Mouse (Mus musculus): ENCODE measurements around the gene Zfp764. TPM values are rescaled to one million over a fixed set of nuclear protein-coding genes. Genes with fewer than 3 reads are reported as not detected.
"Not testable (repeated sequence)": the region's sequence is repeated elsewhere in the genome, so short reads cannot be mapped to it uniquely, and the experiment has no call there.

Zfp764 gene
- 6.1 and 8.5 TPM in 2 replicates for polyA plus RNA-seq (2012; ENCODE audit: insufficient read depth, insufficient read length, missing spikeins)

DNA sequence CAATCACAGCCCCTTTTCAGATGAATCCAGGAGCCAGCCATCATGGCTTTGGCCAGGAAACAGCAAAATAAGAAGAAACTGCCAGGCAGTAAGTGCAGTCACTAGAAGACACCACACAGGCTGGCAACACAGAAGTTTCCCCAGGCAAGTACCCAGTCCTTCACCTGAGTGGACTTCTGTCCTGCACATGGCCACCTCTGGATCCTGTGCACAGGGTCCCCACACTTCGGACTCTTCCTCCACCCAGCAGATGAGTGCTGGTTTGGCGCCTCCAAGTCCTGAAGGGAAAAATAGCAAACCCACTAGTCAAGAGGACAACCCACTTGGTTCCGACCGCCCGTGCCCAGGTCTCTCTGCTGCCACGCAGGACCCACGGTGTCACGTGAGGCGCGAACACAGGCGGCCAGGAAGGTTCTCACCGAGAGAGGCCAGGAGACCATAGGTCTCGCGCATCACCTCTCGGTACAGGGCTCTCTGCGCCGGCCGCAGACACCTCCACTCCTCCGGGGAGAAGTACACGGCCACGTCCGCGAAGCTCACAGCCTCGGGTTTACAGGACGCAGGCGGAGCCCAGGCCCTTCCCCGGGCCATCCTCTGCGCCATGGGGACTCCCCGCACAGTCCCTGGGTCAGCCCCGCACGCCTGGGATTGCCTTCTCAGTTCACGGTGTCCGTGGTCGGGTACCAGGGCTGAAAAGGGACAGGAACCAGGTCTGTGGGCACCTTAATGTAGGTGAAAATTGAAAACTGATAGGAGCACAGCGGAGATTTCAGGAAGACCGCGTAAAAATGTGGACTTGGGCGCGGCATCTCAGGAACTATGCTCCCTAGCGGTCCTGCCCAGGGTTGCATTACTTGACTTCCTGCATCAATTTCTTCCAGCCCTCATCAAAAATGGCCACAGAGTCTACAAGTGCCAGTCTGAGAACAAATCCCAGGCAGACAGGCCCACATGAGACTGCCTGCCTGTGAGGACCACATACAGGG lies at the start of gene Zfp764:
Gene Zfp764 (minus strand): TSS at position 821 of the 986 bp plus-strand sequence.
- TF ChIP-seq CTCF (IDR thresholded peaks at IDR 0.05; ENCODE audit: low read depth, low read length): peak; percentile 59
- H3K27ac ChIP-seq (ENCODE audit: insufficient read depth, low read depth, low read length): peak within 1 kb of the TSS; percentile 47; the same call in 1 of the 2 replicates
- peak within 1 kb of the TSS; percentile 74 for H3K4me3 ChIP-seq (ENCODE audit: insufficient read depth, low read length)

GRCm38 (mm10) chr7:127454905-127455304 lies 48.3 kb upstream of the Zfp764 start:
- no peak overlapping the region for H3K4me3 ChIP-seq (ENCODE audit: insufficient read depth, low read length)
- H3K27ac ChIP-seq (ENCODE audit: insufficient read depth, low read depth, low read length): no peak overlapping the region
- no peak for TF ChIP-seq POLR2A (IDR thresholded peaks at IDR 0.05; ENCODE audit: borderline replicate concordance, low read depth, low read length)
- no peak for TF ChIP-seq CTCF (IDR thresholded peaks at IDR 0.05; ENCODE audit: low read depth, low read length)
- peaks cover 6% of the 10 kb centered on the region for H3K4me1 ChIP-seq (ENCODE audit: control insufficient read depth, insufficient read depth, low read length)

More for the DNA sequence above, at the start of gene Zfp764:
- not testable (repeated sequence) for H3K4me1 ChIP-seq (ENCODE audit: control insufficient read depth, insufficient read depth, low read length)

GRCm38 (mm10) chr7:127453056-127453455 lies 46.4 kb upstream of the Zfp764 start:
- TF ChIP-seq POLR2A (IDR thresholded peaks at IDR 0.05; ENCODE audit: borderline replicate concordance, low read depth, low read length): no peak
- no peak for TF ChIP-seq CTCF (IDR thresholded peaks at IDR 0.05; ENCODE audit: low read depth, low read length)
- Histone ChIP-seq H3K4me1 (ENCODE audit: control insufficient read depth, insufficient read depth, low read length) (peaks cover 9% of the 10 kb centered on the region), H3K4me3 (ENCODE audit: insufficient read depth, low read length) (no peak overlapping the region), H3K27ac (ENCODE audit: insufficient read depth, low read depth, low read length) (no peak overlapping the region)

GRCm38 (mm10) chr7:127449966-127450365 lies 43.3 kb upstream of the Zfp764 start:
- Histone ChIP-seq H3K4me1 (ENCODE audit: control insufficient read depth, insufficient read depth, low read length) (peaks cover 9% of the 10 kb centered on the region), H3K27ac (ENCODE audit: insufficient read depth, low read depth, low read length) (no peak overlapping the region), H3K4me3 (ENCODE audit: insufficient read depth, low read length) (peak overlapping the region; percentile 6; the same call in 1 of the 2 replicates)
- no peak for TF ChIP-seq POLR2A (IDR thresholded peaks at IDR 0.05; ENCODE audit: borderline replicate concordance, low read depth, low read length)
- no peak for TF ChIP-seq CTCF (IDR thresholded peaks at IDR 0.05; ENCODE audit: low read depth, low read length)

- peak within 1 kb of the TSS; percentile 99 for H3K4me3 ChIP-seq (ENCODE audit: insufficient read depth, low read length)
- no peak for TF ChIP-seq POLR2A (IDR thresholded peaks at IDR 0.05; ENCODE audit: borderline replicate concordance, low read depth, low read length)
- TF ChIP-seq CTCF (IDR thresholded peaks at IDR 0.05; ENCODE audit: low read depth, low read length): no peak
- peak within 1 kb of the TSS; percentile 67 for H3K27ac ChIP-seq (ENCODE audit: insufficient read depth, low read depth, low read length)
- peaks cover 9% of the 10 kb centered on the region for H3K4me1 ChIP-seq (ENCODE audit: control insufficient read depth, insufficient read depth, low read length)
These were observed 42.1 kb upstream of the Zfp764 start, which contains the start of gene Zfp689 for GRCm38 (mm10) chr7:127448521-127449300. Gene Zfp689 (minus strand): TSS chr7:127449158.

- Histone ChIP-seq H3K4me3 (ENCODE audit: insufficient read depth, low read length) (no peak overlapping the region), H3K27ac (ENCODE audit: insufficient read depth, low read depth, low read length) (no peak overlapping the region), H3K4me1 (ENCODE audit: control insufficient read depth, insufficient read depth, low read length) (no peaks in the 10 kb centered on the region)
- TF ChIP-seq POLR2A (IDR thresholded peaks at IDR 0.05; ENCODE audit: borderline replicate concordance, low read depth, low read length) (no peak), CTCF (IDR thresholded peaks at IDR 0.05; ENCODE audit: low read depth, low read length) (no peak)
These were observed 37.4 kb upstream of the Zfp764 start for GRCm38 (mm10) chr7:127443976-127444375.

DNA sequence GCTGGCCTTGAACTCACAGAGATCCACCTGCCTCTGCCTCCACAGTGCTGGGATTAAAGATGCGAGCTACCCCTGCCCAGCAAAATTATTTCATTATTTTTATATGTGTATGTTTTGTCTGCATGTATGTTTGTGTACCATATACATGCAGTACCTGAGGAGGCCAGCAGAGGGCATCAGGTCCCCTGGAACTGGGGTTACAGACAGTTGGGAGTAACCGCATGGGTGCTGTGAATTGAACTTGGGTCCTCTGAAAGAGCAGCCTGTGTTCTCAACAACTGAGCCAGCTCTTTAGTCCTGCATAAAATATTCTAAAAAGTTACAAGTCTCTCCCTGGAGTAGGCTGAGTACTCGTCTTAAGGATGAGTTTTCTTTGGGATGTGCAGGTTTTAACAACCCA lies 31.1 kb upstream of the Zfp764 start:
- Histone ChIP-seq H3K4me1 (ENCODE audit: control insufficient read depth, insufficient read depth, low read length) (no peaks in the 10 kb centered on the region), H3K4me3 (ENCODE audit: insufficient read depth, low read length) (no peak overlapping the region), H3K27ac (ENCODE audit: insufficient read depth, low read depth, low read length) (no peak overlapping the region)
- TF ChIP-seq CTCF (IDR thresholded peaks at IDR 0.05; ENCODE audit: low read depth, low read length): peak; percentile 46; the same call in 1 of the 2 replicates
- no peak for TF ChIP-seq POLR2A (IDR thresholded peaks at IDR 0.05; ENCODE audit: borderline replicate concordance, low read depth, low read length)

DNA sequence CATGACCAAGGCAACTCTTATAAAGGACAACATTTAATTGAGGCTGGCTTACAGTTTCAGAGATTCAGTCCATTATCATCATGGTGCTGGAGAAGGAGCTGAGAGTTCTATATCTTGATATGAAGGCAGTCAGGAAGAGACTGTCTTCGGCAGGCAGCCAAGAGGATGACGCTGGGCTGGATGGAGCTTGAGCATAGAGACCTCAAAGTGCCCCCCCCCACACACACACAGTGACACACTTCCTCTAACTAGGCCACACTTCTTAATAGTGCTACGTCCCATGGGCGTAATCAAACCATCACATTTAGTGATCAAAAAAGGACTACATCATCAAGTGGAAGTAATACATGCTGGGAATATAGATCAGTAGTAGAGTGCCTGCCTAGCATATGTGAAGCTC lies 28.6 kb upstream of the Zfp764 start:
- Histone ChIP-seq H3K27ac (ENCODE audit: insufficient read depth, low read depth, low read length) (no peak overlapping the region), H3K4me1 (ENCODE audit: control insufficient read depth, insufficient read depth, low read length) (no peaks in the 10 kb centered on the region), H3K4me3 (ENCODE audit: insufficient read depth, low read length) (no peak overlapping the region)
- TF ChIP-seq CTCF (IDR thresholded peaks at IDR 0.05; ENCODE audit: low read depth, low read length) (no peak), POLR2A (IDR thresholded peaks at IDR 0.05; ENCODE audit: borderline replicate concordance, low read depth, low read length) (no peak)

DNA sequence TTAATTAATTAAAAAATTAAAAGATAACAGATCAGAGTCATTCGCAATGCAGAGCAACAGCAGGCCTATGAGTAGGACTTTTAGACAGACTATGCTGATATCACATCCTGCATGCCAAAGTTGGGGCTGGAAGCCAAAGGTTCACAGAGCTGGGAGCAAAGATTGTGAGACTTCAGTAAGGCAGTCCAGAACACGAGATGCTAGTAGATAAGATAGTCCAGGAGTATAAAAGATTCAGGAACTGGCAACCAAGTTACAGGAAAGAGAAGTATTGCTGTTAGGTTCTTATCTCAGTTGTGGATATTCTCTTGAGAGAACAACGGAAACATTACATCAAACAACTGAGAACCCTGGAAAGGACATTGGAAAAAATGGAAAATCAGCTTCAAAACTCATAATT lies 19.7 kb upstream of the Zfp764 start:
- Histone ChIP-seq H3K4me3 (ENCODE audit: insufficient read depth, low read length) (no peak overlapping the region), H3K4me1 (ENCODE audit: control insufficient read depth, insufficient read depth, low read length) (no peaks in the 10 kb centered on the region), H3K27ac (ENCODE audit: insufficient read depth, low read depth, low read length) (no peak overlapping the region)
- TF ChIP-seq POLR2A (IDR thresholded peaks at IDR 0.05; ENCODE audit: borderline replicate concordance, low read depth, low read length): no peak
- TF ChIP-seq CTCF (IDR thresholded peaks at IDR 0.05; ENCODE audit: low read depth, low read length): no peak

Data from bone marrow macrophage, adult 2 months (primary cell).